Mouse (Mus musculus): Measurements from ENCODE around the gene Slc39a11. TPM values are rescaled to one million over a fixed set of nuclear protein-coding genes. Genes with fewer than 3 reads are reported as not detected.

The Slc39a11 gene
- polyA plus RNA-seq, 1 experiment from 2014 or later: 12.5 TPM

DNA sequence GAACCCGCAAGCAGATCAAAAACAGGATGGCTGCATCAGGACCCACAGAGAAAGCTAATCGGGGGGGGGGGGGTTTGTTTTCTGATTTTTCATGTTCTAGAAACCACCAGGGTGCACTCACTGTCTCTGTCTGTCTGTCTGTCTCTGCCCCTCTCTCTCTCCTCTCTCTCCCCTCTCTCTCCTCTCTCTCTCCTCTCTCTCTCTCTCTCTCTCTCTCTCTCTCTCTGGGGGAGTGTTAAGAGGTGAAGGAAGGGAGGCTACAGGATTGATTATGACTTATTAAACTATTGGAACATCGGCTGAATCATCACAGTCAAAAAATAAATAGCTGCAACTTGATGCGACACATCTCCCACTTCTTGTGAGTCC lies 31.6 kb downstream of the Slc39a11 start:
- peak overlapping the region; percentile 44 for H3K4me3 ChIP-seq (ENCODE audit: low read depth, low read length)
- ATAC-seq (replicated peaks; ENCODE audit: insufficient number of reproducible peaks, low FRiP score, low TSS enrichment, low read depth) (no peak), DNase-seq (ENCODE audit: low spot score) (no peak)
- no peaks in the 10 kb centered on the region for H3K9me3 ChIP-seq (replicated peaks; ENCODE audit: control insufficient read depth, low read length)
- H3K27ac ChIP-seq (replicated peaks; ENCODE audit: low read depth, low read length): no peak overlapping the region
- WGBS: 23% methylated on average over 4 of the region's 4 CpGs
- H3K4me1 ChIP-seq (ENCODE audit: control insufficient read depth, insufficient read depth, low read length): peaks cover 9% of the 10 kb centered on the region
- H3K4me2 ChIP-seq (ENCODE audit: low read depth, low read length): peak overlapping the region; percentile 97
- no peak overlapping the region for H3K9ac ChIP-seq (replicated peaks; ENCODE audit: low read length)
- no peaks in the 10 kb centered on the region for H3K36me3 ChIP-seq (replicated peaks; ENCODE audit: control insufficient read depth, insufficient read depth, low read depth, low read length)
- peaks cover 26% of the 10 kb centered on the region for H3K27me3 ChIP-seq (ENCODE audit: control insufficient read depth, insufficient read depth, low read length)

DNA sequence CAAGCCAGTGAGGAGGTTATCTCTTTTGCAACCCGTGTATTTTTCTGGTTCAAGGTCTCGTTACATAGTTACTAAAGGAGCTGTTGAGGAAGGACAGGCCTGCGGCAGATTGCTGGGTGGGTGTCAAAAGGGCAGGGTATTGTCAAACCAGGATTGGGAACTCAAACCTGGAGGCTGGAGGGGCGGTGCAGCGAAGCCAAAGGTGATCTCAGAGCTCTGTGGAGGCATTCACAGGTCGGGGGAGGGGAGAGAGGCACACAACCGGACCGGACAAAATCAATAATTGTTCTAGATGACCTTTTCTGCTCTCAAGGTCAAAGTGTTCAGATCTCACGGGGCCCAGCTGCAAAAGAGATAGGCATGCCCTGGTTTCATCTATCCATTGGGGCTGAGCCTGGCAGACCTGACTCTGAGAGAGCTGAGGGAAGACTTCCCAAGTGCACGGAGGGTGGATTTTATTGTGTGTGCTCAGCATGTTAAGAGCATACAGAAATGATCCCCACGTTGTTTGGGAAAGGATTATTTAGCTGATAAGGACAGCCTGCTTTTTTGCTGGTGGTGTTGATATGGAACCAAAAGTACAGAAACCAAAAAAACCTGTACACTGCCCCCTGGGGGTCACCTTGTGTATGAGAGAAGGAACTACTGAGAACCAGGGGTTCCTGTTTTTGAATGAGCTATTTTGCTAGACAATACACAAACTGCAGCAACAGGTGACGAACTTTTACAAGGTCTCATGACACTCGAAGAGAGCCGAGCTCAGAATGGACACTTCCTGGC lies 32.6 kb downstream of the Slc39a11 start:
- no peak overlapping the region for H3K4me3 ChIP-seq (ENCODE audit: low read depth, low read length)
- no peak overlapping the region for H3K9ac ChIP-seq (replicated peaks; ENCODE audit: low read length)
- H3K4me2 ChIP-seq (ENCODE audit: low read depth, low read length): no peak overlapping the region
- no peak for ATAC-seq (replicated peaks; ENCODE audit: insufficient number of reproducible peaks, low FRiP score, low TSS enrichment, low read depth)
- H3K27ac ChIP-seq (replicated peaks; ENCODE audit: low read depth, low read length): no peak overlapping the region
- 26% methylated on average over 14 of the region's 14 CpGs for WGBS
- H3K27me3 ChIP-seq (ENCODE audit: control insufficient read depth, insufficient read depth, low read length): peaks cover 26% of the 10 kb centered on the region
- H3K36me3 ChIP-seq (replicated peaks; ENCODE audit: control insufficient read depth, insufficient read depth, low read depth, low read length): no peaks in the 10 kb centered on the region
- H3K9me3 ChIP-seq (replicated peaks; ENCODE audit: control insufficient read depth, low read length): no peaks in the 10 kb centered on the region
- peak; percentile 84 for DNase-seq (ENCODE audit: low spot score)
- H3K4me1 ChIP-seq (ENCODE audit: control insufficient read depth, insufficient read depth, low read length): peaks cover 9% of the 10 kb centered on the region

DNA sequence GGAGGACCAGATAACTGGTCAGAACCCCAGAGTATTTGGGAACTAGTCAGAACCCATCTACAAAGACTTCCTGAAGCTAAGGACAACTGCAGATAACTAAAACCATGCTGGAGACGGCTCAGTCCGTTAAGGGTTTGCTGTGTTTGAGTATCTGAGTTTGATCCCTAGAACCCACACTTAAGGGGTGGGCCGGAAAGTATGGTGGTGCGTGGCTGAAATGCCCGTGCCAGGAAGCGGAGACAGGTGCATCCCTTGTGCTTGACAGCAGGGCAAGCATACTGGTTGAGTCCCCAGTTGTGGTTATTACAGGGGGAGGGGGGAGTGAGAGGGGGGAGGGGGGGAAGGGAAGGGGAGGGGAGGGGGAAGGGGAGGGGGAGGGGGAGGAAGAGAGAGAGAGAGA lies 35.4 kb downstream of the Slc39a11 start:
- no peak overlapping the region for H3K4me2 ChIP-seq (ENCODE audit: low read depth, low read length)
- DNase-seq (ENCODE audit: low spot score) (no peak), ATAC-seq (replicated peaks; ENCODE audit: insufficient number of reproducible peaks, low FRiP score, low TSS enrichment, low read depth) (no peak)
- H3K4me3 ChIP-seq (ENCODE audit: low read depth, low read length): no peak overlapping the region
- H3K36me3 ChIP-seq (replicated peaks; ENCODE audit: control insufficient read depth, insufficient read depth, low read depth, low read length): no peaks in the 10 kb centered on the region
- no peaks in the 10 kb centered on the region for H3K9me3 ChIP-seq (replicated peaks; ENCODE audit: control insufficient read depth, low read length)
- H3K27me3 ChIP-seq (ENCODE audit: control insufficient read depth, insufficient read depth, low read length): peaks cover 12% of the 10 kb centered on the region
- WGBS: 76% methylated on average over 6 of the region's 6 CpGs
- no peak overlapping the region for H3K27ac ChIP-seq (replicated peaks; ENCODE audit: low read depth, low read length)
- H3K9ac ChIP-seq (replicated peaks; ENCODE audit: low read length): no peak overlapping the region
- peaks cover 8% of the 10 kb centered on the region for H3K4me1 ChIP-seq (ENCODE audit: control insufficient read depth, insufficient read depth, low read length)

DNA sequence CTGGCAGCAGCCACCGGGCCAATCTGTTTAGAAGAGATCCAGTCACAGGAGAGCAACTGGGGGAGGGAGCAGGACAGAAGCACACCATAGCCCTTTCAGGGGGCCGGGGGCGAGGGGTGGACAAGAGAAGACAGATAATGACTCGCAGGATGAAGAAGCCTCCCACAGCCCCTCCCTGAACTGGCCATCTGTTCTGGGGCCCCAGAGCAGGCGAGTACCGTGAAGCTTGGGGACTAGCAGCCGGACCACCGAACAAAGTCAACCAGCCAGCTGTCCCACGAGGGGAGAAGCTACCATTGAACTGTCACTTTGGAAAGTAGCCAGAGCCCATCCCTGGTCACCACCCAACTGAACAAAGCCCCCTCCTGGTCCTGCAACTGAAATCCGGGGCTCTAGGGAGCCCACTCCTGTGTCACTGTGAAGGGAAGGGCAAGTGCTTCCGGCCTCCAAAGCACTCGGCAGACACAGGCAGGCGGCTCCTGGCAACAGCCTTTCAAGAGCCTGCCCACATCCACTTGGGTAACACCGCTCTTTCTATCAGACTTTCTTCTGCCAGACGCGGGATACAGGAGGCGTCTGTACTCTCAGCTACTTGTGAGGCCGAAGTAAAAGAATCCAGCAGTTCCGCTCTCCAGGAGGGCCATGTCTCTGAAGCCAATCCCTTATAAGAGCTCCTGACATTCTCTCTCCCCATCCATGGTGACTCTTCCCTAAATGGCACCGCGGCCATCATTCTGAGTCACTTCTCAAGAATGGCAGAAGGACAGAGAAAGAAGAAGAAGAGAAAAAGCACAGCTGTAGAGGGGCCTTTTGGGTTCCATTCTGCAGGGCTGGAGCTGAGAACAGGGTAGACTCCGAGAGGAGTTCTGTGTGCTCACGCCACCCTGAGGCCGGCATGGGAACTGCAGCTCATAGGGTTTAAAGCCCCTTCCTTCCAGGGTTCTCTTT lies 37.9 kb downstream of the Slc39a11 start:
- 25% methylated on average over 24 of the region's 24 CpGs for WGBS
- Histone ChIP-seq H3K27ac (replicated peaks; ENCODE audit: low read depth, low read length) (peak overlapping the region; percentile 8; the same call in 1 of the 2 replicates), H3K4me1 (ENCODE audit: control insufficient read depth, insufficient read depth, low read length) (no peaks in the 10 kb centered on the region; the same call in 1 of the 2 replicates), H3K4me2 (ENCODE audit: low read depth, low read length) (0 out of 2 replicates have a peak overlapping the region, but pooled peaks have one; percentile 19), H3K27me3 (ENCODE audit: control insufficient read depth, insufficient read depth, low read length) (no peaks in the 10 kb centered on the region; the same call in 1 of the 2 replicates), H3K9ac (replicated peaks; ENCODE audit: low read length) (peak overlapping the region; percentile 8; the same call in 1 of the 2 replicates), H3K4me3 (ENCODE audit: low read depth, low read length) (no peak overlapping the region), H3K36me3 (replicated peaks; ENCODE audit: control insufficient read depth, insufficient read depth, low read depth, low read length) (no peaks in the 10 kb centered on the region), H3K9me3 (replicated peaks; ENCODE audit: control insufficient read depth, low read length) (no peaks in the 10 kb centered on the region)
- DNase-seq (ENCODE audit: low spot score): peak; percentile 75
- peak; percentile 65 for ATAC-seq (replicated peaks; ENCODE audit: insufficient number of reproducible peaks, low FRiP score, low TSS enrichment, low read depth)

- Histone ChIP-seq H3K9me3 (replicated peaks; ENCODE audit: control insufficient read depth, low read length) (no peaks in the 10 kb centered on the region), H3K4me2 (ENCODE audit: low read depth, low read length) (no peak overlapping the region), H3K27ac (replicated peaks; ENCODE audit: low read depth, low read length) (no peak overlapping the region), H3K27me3 (ENCODE audit: control insufficient read depth, insufficient read depth, low read length) (no peaks in the 10 kb centered on the region; the same call in 1 of the 2 replicates), H3K36me3 (replicated peaks; ENCODE audit: control insufficient read depth, insufficient read depth, low read depth, low read length) (no peaks in the 10 kb centered on the region), H3K4me1 (ENCODE audit: control insufficient read depth, insufficient read depth, low read length) (no peaks in the 10 kb centered on the region; the same call in 1 of the 2 replicates), H3K9ac (replicated peaks; ENCODE audit: low read length) (no peak overlapping the region), H3K4me3 (ENCODE audit: low read depth, low read length) (no peak overlapping the region)
- ATAC-seq (replicated peaks; ENCODE audit: insufficient number of reproducible peaks, low FRiP score, low TSS enrichment, low read depth) (no peak), DNase-seq (ENCODE audit: low spot score) (no peak)
- 86% methylated on average over 10 of the region's 10 CpGs for WGBS
These were observed 38.7 kb downstream of the Slc39a11 start for GRCm38 (mm10) chr11:113611112-113611646.

- Histone ChIP-seq H3K27me3 (ENCODE audit: control insufficient read depth, insufficient read depth, low read length) (no peaks in the 10 kb centered on the region; the same call in 1 of the 2 replicates), H3K4me1 (ENCODE audit: control insufficient read depth, insufficient read depth, low read length) (no peaks in the 10 kb centered on the region; the same call in 1 of the 2 replicates), H3K9ac (replicated peaks; ENCODE audit: low read length) (no peak overlapping the region), H3K4me3 (ENCODE audit: low read depth, low read length) (no peak overlapping the region), H3K9me3 (replicated peaks; ENCODE audit: control insufficient read depth, low read length) (no peaks in the 10 kb centered on the region), H3K4me2 (ENCODE audit: low read depth, low read length) (no peak overlapping the region), H3K36me3 (replicated peaks; ENCODE audit: control insufficient read depth, insufficient read depth, low read depth, low read length) (no peaks in the 10 kb centered on the region), H3K27ac (replicated peaks; ENCODE audit: low read depth, low read length) (no peak overlapping the region)
- DNase-seq (ENCODE audit: low spot score) (no peak), ATAC-seq (replicated peaks; ENCODE audit: insufficient number of reproducible peaks, low FRiP score, low TSS enrichment, low read depth) (no peak)
- WGBS: 91% methylated on average over 5 of the region's 5 CpGs
These were observed 39.6 kb downstream of the Slc39a11 start for GRCm38 (mm10) chr11:113610266-113610665.

GRCm38 (mm10) chr11:113609581-113609980 lies 40.3 kb downstream of the Slc39a11 start:
- Histone ChIP-seq H3K36me3 (replicated peaks; ENCODE audit: control insufficient read depth, insufficient read depth, low read depth, low read length) (no peaks in the 10 kb centered on the region), H3K4me1 (ENCODE audit: control insufficient read depth, insufficient read depth, low read length) (no peaks in the 10 kb centered on the region; the same call in 1 of the 2 replicates), H3K4me3 (ENCODE audit: low read depth, low read length) (no peak overlapping the region), H3K27ac (replicated peaks; ENCODE audit: low read depth, low read length) (no peak overlapping the region), H3K4me2 (ENCODE audit: low read depth, low read length) (no peak overlapping the region), H3K9ac (replicated peaks; ENCODE audit: low read length) (no peak overlapping the region), H3K27me3 (ENCODE audit: control insufficient read depth, insufficient read depth, low read length) (no peaks in the 10 kb centered on the region; the same call in 1 of the 2 replicates), H3K9me3 (replicated peaks; ENCODE audit: control insufficient read depth, low read length) (no peaks in the 10 kb centered on the region)
- DNase-seq (ENCODE audit: low spot score) (no peak), ATAC-seq (replicated peaks; ENCODE audit: insufficient number of reproducible peaks, low FRiP score, low TSS enrichment, low read depth) (no peak)
- WGBS: 84% methylated on average over 5 of the region's 5 CpGs

Data from embryonic facial prominence, embryonic 11.5 days (tissue).